Mouse (Mus musculus) embryonic facial prominence, embryonic 13.5 days (tissue): ENCODE measurements around the gene E130309D02Rik. TPM values are rescaled to one million over a fixed set of nuclear protein-coding genes. Genes with fewer than 3 reads are reported as not detected.

Source experiments
- ATAC-seq: fragments of 200-750 bp; cut with Nextera tagmentation; 2 replicates; pipeline ENCODE4 v1.8.0; 2017; ENCODE audit warnings: low read depth; ENCODE audit not compliant: insufficient number of reproducible peaks, insufficient read depth, low FRiP score, low TSS enrichment
- H3K27ac ChIP-seq: fragments of 300-500 bp; sonication (generic); 2 replicates; pipeline ENCODE4 v1.5.1; 2015; ENCODE audit warnings: moderate library complexity, mild to moderate bottlenecking, inconsistent platforms
- H3K27me3 ChIP-seq: fragments of 300-500 bp; sonication (generic); 2 replicates; pipeline ENCODE4 v1.6.1; 2015; ENCODE audit warnings: mild to moderate bottlenecking, inconsistent platforms
- H3K36me3 ChIP-seq: fragments of 300-500 bp; sonication (generic); 2 replicates; pipeline ENCODE4 v1.6.1; 2015; ENCODE audit warnings: mild to moderate bottlenecking, inconsistent platforms
- H3K4me1 ChIP-seq: fragments of 300-500 bp; sonication (generic); 2 replicates; pipeline ENCODE4 v1.6.1; 2015; ENCODE audit warnings: inconsistent platforms
- H3K4me2 ChIP-seq: fragments of 300-500 bp; sonication (generic); 2 replicates; pipeline ENCODE4 v1.6.1; 2015; ENCODE audit warnings: moderate library complexity, mild to moderate bottlenecking, inconsistent platforms
- H3K4me3 ChIP-seq: fragments of 300-500 bp; sonication (generic); 2 replicates; pipeline ENCODE4 v1.5.1; 2015; ENCODE audit warnings: mild to moderate bottlenecking, inconsistent platforms
- H3K9ac ChIP-seq: fragments of 300-500 bp; sonication (generic); 2 replicates; pipeline ENCODE4 v1.6.1; 2015; ENCODE audit warnings: mild to moderate bottlenecking, inconsistent platforms
- H3K9me3 ChIP-seq: fragments of 300-500 bp; sonication (generic); 2 replicates; pipeline ENCODE4 v1.6.1; 2016; ENCODE audit warnings: inconsistent platforms
- WGBS: fragments of 180-500 bp; shearing (Covaris S2); methylation state at CpG from one replicate; pipeline ENCODE4 v1.1.7; 2015; ENCODE audit warnings: mixed read lengths; 5-methylcytosine and 5-hydroxymethylcytosine counted together
- polyA plus RNA-seq: library from polyadenylated mRNA; unstranded; fragments of >200 nt; fragmentation: Nextera tagmentation; extraction: Ambion mirVana; gene quantifications from 2 replicates; pipeline ENCODE4 v1.2.1, GENCODE M21; 2015

E130309D02Rik gene
- polyA plus RNA-seq, 1 experiment from 2014 or later = 39.9 TPM

- ATAC-seq = no peak
- WGBS = 45% methylated on average over 6 of the region's 6 CpGs
These were observed 30.4 kb downstream of the E130309D02Rik start for GRCm38 (mm10) chr5:143284762-143285161.

GRCm38 (mm10) chr5:143279247-143279646, 35.9 kb downstream of the E130309D02Rik start:
- no peak for ATAC-seq
- no peak overlapping the region for H3K4me2 ChIP-seq
- no peaks in the 10 kb centered on the region for H3K36me3 ChIP-seq
- no peaks in the 10 kb centered on the region for H3K4me1 ChIP-seq
- H3K27ac ChIP-seq = no peak overlapping the region
- no peak overlapping the region for H3K9ac ChIP-seq
- no peak overlapping the region for H3K4me3 ChIP-seq
- 29% methylated on average over 10 of the region's 10 CpGs for WGBS
- H3K9me3 ChIP-seq = no peaks in the 10 kb centered on the region
- H3K27me3 ChIP-seq = peaks cover 45% of the 10 kb centered on the region

More at GRCm38 (mm10) chr5:143284762-143285161, 30.4 kb downstream of the E130309D02Rik start:
- no peak overlapping the region for H3K4me2 ChIP-seq
- no peak overlapping the region for H3K4me3 ChIP-seq
- H3K27ac ChIP-seq = no peak overlapping the region
- H3K9me3 ChIP-seq = no peaks in the 10 kb centered on the region
- peaks cover 71% of the 10 kb centered on the region for H3K27me3 ChIP-seq
- no peaks in the 10 kb centered on the region for H3K36me3 ChIP-seq
- H3K9ac ChIP-seq = no peak overlapping the region
- H3K4me1 ChIP-seq = peaks cover 13% of the 10 kb centered on the region

GRCm38 (mm10) chr5:143275761-143276160, 39.4 kb downstream of the E130309D02Rik start:
- WGBS = 48% methylated on average over 5 of the region's 5 CpGs
- no peak overlapping the region for H3K4me3 ChIP-seq
- H3K4me1 ChIP-seq = peaks cover 8% of the 10 kb centered on the region
- H3K9ac ChIP-seq = no peak overlapping the region
- ATAC-seq = no peak
- no peak overlapping the region for H3K4me2 ChIP-seq
- no peak overlapping the region for H3K27ac ChIP-seq
- H3K9me3 ChIP-seq = no peaks in the 10 kb centered on the region
- H3K27me3 ChIP-seq = peaks cover 34% of the 10 kb centered on the region
- no peaks in the 10 kb centered on the region for H3K36me3 ChIP-seq

- ATAC-seq = peak; percentile 18; the same call in 1 of the 2 replicates
- 76% methylated on average over 16 of the region's 16 CpGs for WGBS
- no peak overlapping the region for H3K27ac ChIP-seq
- no peaks in the 10 kb centered on the region for H3K9me3 ChIP-seq
- H3K4me3 ChIP-seq = no peak overlapping the region
- H3K9ac ChIP-seq = no peak overlapping the region
- H3K36me3 ChIP-seq = no peaks in the 10 kb centered on the region
- H3K27me3 ChIP-seq = peaks cover 19% of the 10 kb centered on the region
- H3K4me1 ChIP-seq = peaks cover 27% of the 10 kb centered on the region
- H3K4me2 ChIP-seq = no peak overlapping the region
These were observed 42.4 kb downstream of the E130309D02Rik start for GRCm38 (mm10) chr5:143272540-143273330.

GRCm38 (mm10) chr5:143272108-143272507, 43.1 kb downstream of the E130309D02Rik start:
- Histone ChIP-seq H3K27me3 (peaks cover 13% of the 10 kb centered on the region), H3K4me2 (no peak overlapping the region), H3K4me1 (peaks cover 27% of the 10 kb centered on the region), H3K36me3 (no peaks in the 10 kb centered on the region), H3K4me3 (no peak overlapping the region), H3K9me3 (no peaks in the 10 kb centered on the region), H3K9ac (no peak overlapping the region), H3K27ac (no peak overlapping the region)
- WGBS = 61% methylated on average over 3 of the region's 3 CpGs
- ATAC-seq = no peak

GRCm38 (mm10) chr5:143271642-143272041, 43.5 kb downstream of the E130309D02Rik start:
- ATAC-seq = no peak
- peaks cover 27% of the 10 kb centered on the region for H3K4me1 ChIP-seq
- H3K9ac ChIP-seq = no peak overlapping the region
- no peaks in the 10 kb centered on the region for H3K36me3 ChIP-seq
- peaks cover 10% of the 10 kb centered on the region for H3K27me3 ChIP-seq
- no peak overlapping the region for H3K4me2 ChIP-seq
- H3K27ac ChIP-seq = no peak overlapping the region
- no peak overlapping the region for H3K4me3 ChIP-seq
- no peaks in the 10 kb centered on the region for H3K9me3 ChIP-seq
- 80% methylated on average over 6 of the region's 6 CpGs for WGBS

GRCm38 (mm10) chr5:143270151-143270519, 45.0 kb downstream of the E130309D02Rik start:
- WGBS = 6% methylated on average over 12 of the region's 12 CpGs
- ATAC-seq = no peak

GRCm38 (mm10) chr5:143269363-143270150, 45.6 kb downstream of the E130309D02Rik start, which contains the start of gene Zfp316:
Gene Zfp316 (minus strand): TSS chr5:143270022.
- H3K27ac ChIP-seq = peak within 1 kb of the TSS; percentile 71
- H3K4me3 ChIP-seq = peak within 1 kb of the TSS; percentile 82
- ATAC-seq = peak; percentile 65
- peaks cover 27% of the 10 kb centered on the region for H3K4me1 ChIP-seq
- H3K36me3 ChIP-seq = peaks cover 6% of the 10 kb centered on the region
- H3K9me3 ChIP-seq = no peaks in the 10 kb centered on the region
- peak within 1 kb of the TSS; percentile 86 for H3K4me2 ChIP-seq
- H3K9ac ChIP-seq = peak within 1 kb of the TSS; percentile 92
- H3K27me3 ChIP-seq = no peaks in the 10 kb centered on the region
- WGBS = 1% methylated on average over 75 of the region's 79 CpGs

More at GRCm38 (mm10) chr5:143270151-143270519, 45.0 kb downstream of the E130309D02Rik start:
- H3K36me3 ChIP-seq = peaks cover under 1% of the 10 kb centered on the region; the same call in 1 of the 2 replicates
- H3K9me3 ChIP-seq = no peaks in the 10 kb centered on the region
- no peaks in the 10 kb centered on the region for H3K27me3 ChIP-seq
- H3K27ac ChIP-seq = no peak overlapping the region; the same call in 1 of the 2 replicates
- peak overlapping the region; percentile 92 for H3K9ac ChIP-seq
- peak overlapping the region; percentile 82 for H3K4me3 ChIP-seq
- H3K4me2 ChIP-seq = peak overlapping the region; percentile 86
- peaks cover 27% of the 10 kb centered on the region for H3K4me1 ChIP-seq

- Histone ChIP-seq H3K9me3 (no peaks in the 10 kb centered on the region), H3K4me2 (peak overlapping the region; percentile 86), H3K27me3 (no peaks in the 10 kb centered on the region), H3K4me3 (peak overlapping the region; percentile 82), H3K36me3 (peaks cover 12% of the 10 kb centered on the region), H3K9ac (peak overlapping the region; percentile 92), H3K4me1 (peaks cover 27% of the 10 kb centered on the region), H3K27ac (peak overlapping the region; percentile 14; the same call in 1 of the 2 replicates)
- 27% methylated on average over 8 of the region's 8 CpGs for WGBS
- no peak for ATAC-seq
These were observed 46.2 kb downstream of the E130309D02Rik start for GRCm38 (mm10) chr5:143268985-143269362.

- H3K27ac ChIP-seq = no peak overlapping the region
- H3K9ac ChIP-seq = no peak overlapping the region
- no peaks in the 10 kb centered on the region for H3K27me3 ChIP-seq
- H3K4me2 ChIP-seq = no peak overlapping the region
- 82% methylated on average over 6 of the region's 6 CpGs for WGBS
- ATAC-seq = no peak
- H3K9me3 ChIP-seq = no peaks in the 10 kb centered on the region
- H3K4me1 ChIP-seq = peaks cover 24% of the 10 kb centered on the region
- H3K4me3 ChIP-seq = no peak overlapping the region
- peaks cover 34% of the 10 kb centered on the region for H3K36me3 ChIP-seq
These were observed 48.4 kb downstream of the E130309D02Rik start for GRCm38 (mm10) chr5:143266794-143267193.

- H3K9ac ChIP-seq = no peak overlapping the region
- H3K9me3 ChIP-seq = no peaks in the 10 kb centered on the region
- H3K36me3 ChIP-seq = peaks cover 47% of the 10 kb centered on the region
- no peak overlapping the region for H3K27ac ChIP-seq
- no peak overlapping the region for H3K4me3 ChIP-seq
- ATAC-seq = no peak
- 50% methylated on average over 1 of the region's 1 CpGs for WGBS
- H3K4me2 ChIP-seq = no peak overlapping the region
- peaks cover 15% of the 10 kb centered on the region for H3K4me1 ChIP-seq
- no peaks in the 10 kb centered on the region for H3K27me3 ChIP-seq
These were observed 49.8 kb downstream of the E130309D02Rik start for GRCm38 (mm10) chr5:143265409-143265808.
